Mouse (Mus musculus) frontal cortex, adult (tissue): ENCODE measurements at regions not wholly inside any gene's neighbourhood (a gene's known extent, or its start where the extent isn't known, plus 50 kb on each side); places are given as distances from the start of the nearest gene placed in this dataset.
A peak's percentile ranks its signal among the peaks of the same experiment; 100 is the strongest.

Experiments
- ATAC-seq: cut with Nextera tagmentation; 2 replicates; pipeline ENCODE4 v1.9.2; 2017; ENCODE audit warnings: mild to moderate bottlenecking, moderate library complexity, mixed read lengths; ENCODE audit not compliant: low TSS enrichment

- ATAC-seq = no peak
These were observed 616.6 kb upstream of the Dppa4 start for GRCm38 (mm10) chr16:47666963-47667362.

GRCm38 (mm10) chr16:47692103-47692502, 591.4 kb upstream of the Dppa4 start:
- ATAC-seq = no peak

- ATAC-seq = no peak
These were observed 590.7 kb upstream of the Dppa4 start for GRCm38 (mm10) chr16:47692812-47693211.

GRCm38 (mm10) chr16:47693907-47694306, 589.6 kb upstream of the Dppa4 start:
- 0 out of 2 replicates have a peak, but pooled peaks have one; percentile 57 for ATAC-seq
